Mouse (Mus musculus): ENCODE measurements around the gene Rtl8b. TPM values are rescaled to one million over a fixed set of nuclear protein-coding genes. Genes with fewer than 3 reads are reported as not detected.

The Rtl8b gene
- polyA plus RNA-seq, 1 experiment, result 206 TPM

Other genes starting within 250 kb of the Rtl8b start
- not detected in 2 replicates for gene Etd, start 235.5 kb downstream of the Rtl8b start, polyA plus RNA-seq (2012; rRNA removed)
- gene Rtl8c, start 62.4 kb downstream of the Rtl8b start, polyA plus RNA-seq (2012; rRNA removed), result 27.6 and 29.7 TPM in 2 replicates
- gene Gm14597, start 61.4 kb downstream of the Rtl8b start, polyA plus RNA-seq (2012; rRNA removed), result not detected in 2 replicates
- 107 and 154 TPM in 2 replicates for gene Rtl8a, start 26.7 kb downstream of the Rtl8b start, polyA plus RNA-seq (2012; rRNA removed)
- gene 4930502E18Rik, start 54.4 kb upstream of the Rtl8b start, polyA plus RNA-seq (2012; rRNA removed), result not detected in 2 replicates
- gene 1700013H16Rik, start 87.4 kb upstream of the Rtl8b start, polyA plus RNA-seq (2012; rRNA removed), result not detected in 2 replicates
- gene Zfp36l3, start 106.0 kb upstream of the Rtl8b start, polyA plus RNA-seq (2012; rRNA removed), result 0.06 TPM in 1 of 2 replicates, not detected in the other
- 0.16 TPM in 1 of 2 replicates, not detected in the other for gene Xlr, start 127.3 kb upstream of the Rtl8b start, polyA plus RNA-seq (2012; rRNA removed)

All from gonadal fat pad, adult 2 months (tissue).